Mouse (Mus musculus) lung, embryonic 14.5 days (tissue): ENCODE data around the gene Ngdn. TPM values are rescaled to one million over a fixed set of nuclear protein-coding genes. Genes with fewer than 3 reads are reported as not detected.
"Not testable (repeated sequence)": the region's sequence is repeated elsewhere in the genome, so short reads cannot be mapped to it uniquely, and the experiment has no call there.

Experiments
- ATAC-seq: fragments of 200-750 bp; cut with Nextera tagmentation; 2 replicates; pipeline ENCODE4 v1.8.0; 2017; ENCODE audit warnings: mild to moderate bottlenecking, moderate TSS enrichment, moderate library complexity; ENCODE audit not compliant: insufficient read depth
- DNase-seq: peaks from one replicate; pipeline ENCODE4 v3.0.0-alpha.2; 2015
- H3K27ac ChIP-seq: fragments of 300-500 bp; sonication (generic); 2 replicates; pipeline ENCODE4 v1.5.1; 2014; ENCODE audit warnings: low read depth, mild to moderate bottlenecking, moderate library complexity
- H3K27me3 ChIP-seq: fragments of 300-500 bp; sonication (generic); 2 replicates; pipeline ENCODE4 v1.6.1; 2014; ENCODE audit warnings: low read length, control low read depth; ENCODE audit not compliant: insufficient read depth
- H3K36me3 ChIP-seq: fragments of 300-500 bp; sonication (generic); 2 replicates; pipeline ENCODE4 v1.6.1; 2014; ENCODE audit warnings: control low read depth; ENCODE audit not compliant: insufficient read depth
- H3K4me1 ChIP-seq: fragments of 300-500 bp; sonication (generic); 2 replicates; pipeline ENCODE4 v1.6.1; 2014; ENCODE audit warnings: antibody characterized with exemption, control low read depth; ENCODE audit not compliant: insufficient read depth
- H3K4me2 ChIP-seq: fragments of 300-500 bp; sonication (generic); 2 replicates; pipeline ENCODE4 v1.6.1; 2014; ENCODE audit warnings: mild to moderate bottlenecking
- H3K4me3 ChIP-seq: fragments of 300-500 bp; sonication (generic); 2 replicates; pipeline ENCODE4 v1.5.1; 2014; ENCODE audit warnings: low read depth, low read length
- H3K9ac ChIP-seq: fragments of 300-500 bp; sonication (generic); 2 replicates; pipeline ENCODE4 v1.6.1; 2014
- H3K9me3 ChIP-seq: fragments of 300-500 bp; sonication (generic); 2 replicates; pipeline ENCODE4 v1.6.1; 2016; ENCODE audit warnings: low read depth, low read length, control low read depth
- CTCF ChIP-seq: IDR thresholded peaks from 2 replicates; pipeline ENCODE4 v1.5.1; 2016; ENCODE audit warnings: antibody characterized with exemption, low read depth
- WGBS: fragments of 180-500 bp; shearing (Covaris S2); extraction: QIAGEN DNeasy Blood & Tissue Kit; methylation state at CpG from one replicate; pipeline ENCODE4 v1.1.7; 2014; 5-methylcytosine and 5-hydroxymethylcytosine counted together
- polyA plus RNA-seq: library from polyadenylated mRNA; unstranded; fragments of >200 nt; fragmentation: Nextera tagmentation; extraction: Ambion mirVana; gene quantifications from 2 replicates; pipeline ENCODE4 v1.2.1, GENCODE M21; 2014

Gene Ngdn
- polyA plus RNA-seq, 1 experiment from 2014 or later = 81.6 TPM

DNA sequence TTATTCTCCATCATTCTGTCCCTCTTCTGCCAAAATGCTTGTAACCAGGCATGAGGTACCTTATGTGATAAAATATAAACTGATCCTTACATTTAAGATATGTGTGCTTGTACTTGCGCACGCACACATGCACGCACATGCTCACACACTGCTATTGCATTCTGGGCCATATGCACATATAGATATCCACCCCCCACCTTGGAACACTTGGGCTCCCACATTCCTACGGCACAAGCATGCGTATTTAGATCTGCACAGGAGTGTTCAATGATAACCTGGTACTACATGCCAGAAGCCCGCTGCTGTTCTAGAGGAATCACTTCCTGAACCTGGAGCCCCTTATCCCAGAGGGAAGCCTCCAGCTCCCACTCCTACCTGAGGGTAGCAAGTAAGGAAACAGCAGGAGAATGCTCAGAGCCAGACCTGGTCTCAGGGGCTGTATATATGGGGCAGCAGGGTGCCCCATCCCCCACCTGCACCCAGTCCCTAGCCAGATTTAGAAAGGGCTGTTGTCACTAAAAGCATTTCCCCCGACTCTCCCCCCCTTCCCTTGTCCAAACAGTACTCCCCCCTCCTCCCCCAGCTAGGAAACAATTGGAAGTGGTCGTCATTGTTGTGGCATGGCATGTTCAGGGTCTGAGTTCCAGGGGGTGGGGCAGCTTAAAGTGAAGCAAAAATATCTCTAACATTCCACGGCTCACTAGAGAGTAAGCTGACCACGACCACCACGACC is 21.0 kb upstream of the Ngdn start, which contains the start of gene Myh7:
Myh7 (minus strand) TSS at position 491 of the 733 bp plus-strand sequence.
- Histone ChIP-seq H3K4me1 (peaks cover 10% of the 10 kb centered on the region; the same call in 1 of the 2 replicates), H3K27ac (peak within 1 kb of the TSS; percentile 52; the same call in 1 of the 2 replicates), H3K9me3 (no peaks in the 10 kb centered on the region), H3K4me3 (no peak within 1 kb of the TSS), H3K27me3 (no peaks in the 10 kb centered on the region), H3K9ac (peak within 1 kb of the TSS; percentile 9; the same call in 1 of the 2 replicates), H3K36me3 (no peaks in the 10 kb centered on the region), H3K4me2 (peak within 1 kb of the TSS; percentile 18; the same call in 1 of the 2 replicates)
- 39% methylated on average over 11 of the region's 11 CpGs for WGBS
- no peak for TF ChIP-seq CTCF
- ATAC-seq (peak; percentile 35; the same call in 1 of the 2 replicates), DNase-seq (no peak)

DNA sequence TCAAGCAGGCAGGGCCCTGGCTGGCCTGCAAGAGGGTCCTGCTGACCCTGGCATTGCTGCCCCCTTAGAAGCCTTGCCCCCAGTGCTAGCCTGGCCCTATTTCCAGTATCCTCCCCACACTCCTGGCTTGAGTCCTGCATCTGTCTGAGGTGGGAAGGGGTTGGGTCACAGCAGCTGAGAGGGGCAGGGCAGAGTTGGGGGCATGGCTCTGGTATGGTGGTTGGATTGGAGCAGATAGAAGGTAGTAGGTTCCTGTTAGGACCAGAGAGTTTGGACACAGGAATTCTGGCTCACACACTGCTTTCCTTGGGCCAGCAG is 20.4 kb upstream of the Ngdn start:
- no peak overlapping the region for H3K4me3 ChIP-seq
- peak overlapping the region; percentile 9; the same call in 1 of the 2 replicates for H3K9ac ChIP-seq
- ATAC-seq = no peak
- no peak for TF ChIP-seq CTCF
- DNase-seq = no peak
- H3K4me2 ChIP-seq = no peak overlapping the region
- no peaks in the 10 kb centered on the region for H3K36me3 ChIP-seq
- no peaks in the 10 kb centered on the region for H3K9me3 ChIP-seq
- H3K4me1 ChIP-seq = peaks cover 10% of the 10 kb centered on the region; the same call in 1 of the 2 replicates
- peak overlapping the region; percentile 20; the same call in 1 of the 2 replicates for H3K27ac ChIP-seq
- no peaks in the 10 kb centered on the region for H3K27me3 ChIP-seq

DNA sequence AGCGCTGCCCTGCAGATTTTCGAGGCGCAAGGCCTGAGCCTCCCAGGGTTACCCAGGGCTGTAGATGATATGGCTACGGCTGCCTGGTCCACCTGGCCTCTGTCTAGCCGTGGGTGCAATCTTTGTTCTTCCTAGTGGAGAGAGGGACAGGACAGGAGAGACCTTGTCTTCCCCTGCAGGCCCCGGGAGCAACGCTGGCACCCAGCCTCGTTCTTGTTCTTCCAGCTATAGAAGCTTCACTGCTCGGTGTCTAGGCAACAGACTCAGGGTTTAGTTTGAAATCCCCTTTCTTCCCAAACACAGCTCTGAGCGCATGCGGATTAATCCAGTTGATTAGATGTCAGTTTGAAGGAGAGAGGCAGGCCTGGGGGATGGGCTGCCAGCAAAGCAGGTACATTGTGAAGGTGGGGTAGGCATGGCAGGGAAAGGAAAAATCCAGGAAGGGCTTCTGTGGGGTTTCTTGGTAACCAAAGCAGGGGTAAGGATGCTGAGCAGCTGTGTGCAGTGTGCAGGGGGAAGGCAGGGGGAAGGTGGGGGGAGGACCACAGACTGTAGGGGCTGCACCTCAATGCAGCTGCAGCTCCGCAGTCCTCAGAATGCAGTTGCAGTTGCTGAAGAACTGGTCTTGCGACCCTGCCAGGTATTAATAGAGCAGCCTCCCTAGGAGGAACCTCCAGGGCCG is 19.7 kb upstream of the Ngdn start:
- H3K27me3 ChIP-seq = no peaks in the 10 kb centered on the region
- ATAC-seq = no peak
- H3K4me2 ChIP-seq = no peak overlapping the region
- TF ChIP-seq CTCF = no peak
- no peak overlapping the region for H3K9ac ChIP-seq
- 45% methylated on average over 14 of the region's 14 CpGs for WGBS
- H3K36me3 ChIP-seq = no peaks in the 10 kb centered on the region
- DNase-seq = no peak
- H3K4me3 ChIP-seq = no peak overlapping the region
- no peaks in the 10 kb centered on the region for H3K9me3 ChIP-seq
- H3K27ac ChIP-seq = peak overlapping the region; percentile 20; the same call in 1 of the 2 replicates
- H3K4me1 ChIP-seq = peaks cover 10% of the 10 kb centered on the region; the same call in 1 of the 2 replicates

DNA sequence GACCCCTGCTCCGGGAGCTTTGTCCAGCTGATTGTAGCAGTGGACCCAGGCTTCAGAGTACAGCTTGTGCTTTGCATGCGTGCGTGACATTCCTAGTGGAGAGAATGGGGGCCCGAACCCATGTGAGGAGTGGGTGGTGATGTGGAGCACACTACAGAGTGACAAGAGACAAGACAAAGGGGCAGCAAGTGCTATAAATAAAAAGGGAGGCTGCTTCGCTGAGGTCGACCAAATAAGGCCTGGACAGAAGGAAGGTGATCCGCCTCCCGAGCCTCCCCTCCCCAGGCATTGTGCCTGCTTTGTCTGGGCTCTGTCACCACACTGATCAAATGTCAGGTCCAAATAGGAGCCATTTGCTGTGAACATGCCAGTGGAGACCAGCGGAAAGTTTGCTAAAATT is 18.5 kb upstream of the Ngdn start:
- 64% methylated on average over 9 of the region's 9 CpGs for WGBS
- ATAC-seq (no peak), DNase-seq (no peak)
- Histone ChIP-seq H3K27ac (peak overlapping the region; percentile 75; the same call in 1 of the 2 replicates), H3K4me1 (peaks cover 10% of the 10 kb centered on the region; the same call in 1 of the 2 replicates), H3K9ac (no peak overlapping the region; the same call in 1 of the 2 replicates), H3K27me3 (no peaks in the 10 kb centered on the region), H3K9me3 (no peaks in the 10 kb centered on the region), H3K4me3 (no peak overlapping the region), H3K36me3 (no peaks in the 10 kb centered on the region), H3K4me2 (no peak overlapping the region)
- TF ChIP-seq CTCF = no peak

DNA sequence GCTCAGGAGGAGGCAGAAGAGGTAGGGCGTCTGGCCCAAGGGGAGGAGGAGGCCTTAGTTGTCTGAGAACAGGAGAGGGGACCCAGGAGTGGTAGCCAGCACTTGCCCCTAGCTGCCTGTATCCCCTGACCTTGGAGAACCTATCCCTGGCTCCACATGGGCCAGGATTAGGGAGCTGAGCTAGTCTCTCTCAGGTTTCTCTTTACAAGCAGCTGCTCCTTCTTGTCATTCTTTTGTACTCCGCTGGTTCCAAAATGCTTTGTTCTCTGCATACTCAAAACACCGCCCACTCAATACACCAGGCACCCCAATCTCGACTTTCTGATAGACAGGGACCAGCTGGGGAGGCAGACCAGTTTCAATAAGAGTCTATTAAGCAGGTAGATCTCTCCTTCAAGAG is 18.0 kb upstream of the Ngdn start:
- H3K36me3 ChIP-seq = no peaks in the 10 kb centered on the region
- peak overlapping the region; percentile 75; the same call in 1 of the 2 replicates for H3K27ac ChIP-seq
- no peak for ATAC-seq
- no peak overlapping the region; the same call in 1 of the 2 replicates for H3K9ac ChIP-seq
- no peak overlapping the region for H3K4me2 ChIP-seq
- H3K4me1 ChIP-seq = peaks cover 14% of the 10 kb centered on the region; the same call in 1 of the 2 replicates
- no peaks in the 10 kb centered on the region for H3K9me3 ChIP-seq
- DNase-seq = no peak
- H3K27me3 ChIP-seq = no peaks in the 10 kb centered on the region
- WGBS = 53% methylated on average over 4 of the region's 4 CpGs
- no peak overlapping the region for H3K4me3 ChIP-seq
- TF ChIP-seq CTCF = no peak

DNA sequence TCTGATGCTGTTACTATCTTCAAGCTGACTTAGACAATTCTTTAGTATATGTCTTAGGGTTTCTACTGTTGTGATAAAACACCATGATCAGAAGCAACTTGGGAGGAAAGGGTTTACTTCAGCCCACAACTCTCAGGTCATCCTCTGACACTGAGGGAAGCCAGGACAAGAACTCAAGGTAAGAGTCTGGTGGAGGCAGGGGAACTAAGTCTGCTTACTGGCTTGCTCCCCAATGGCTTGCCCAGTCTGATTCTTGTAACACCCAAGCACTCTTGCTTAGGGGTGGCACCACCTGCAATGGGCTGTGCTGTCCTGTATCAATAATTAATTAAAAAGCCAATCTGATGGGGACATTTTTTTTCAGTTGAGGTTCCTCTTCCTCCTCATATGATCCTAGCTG is 16.6 kb upstream of the Ngdn start:
- ATAC-seq (no peak), DNase-seq (no peak)
- H3K4me3 ChIP-seq = no peak overlapping the region
- H3K27me3 ChIP-seq = no peaks in the 10 kb centered on the region
- no peak for TF ChIP-seq CTCF
- no peak overlapping the region for H3K4me2 ChIP-seq
- H3K27ac ChIP-seq = no peak overlapping the region
- H3K4me1 ChIP-seq = peaks cover 24% of the 10 kb centered on the region
- H3K9ac ChIP-seq = no peak overlapping the region
- no peaks in the 10 kb centered on the region for H3K36me3 ChIP-seq
- H3K9me3 ChIP-seq = no peaks in the 10 kb centered on the region

DNA sequence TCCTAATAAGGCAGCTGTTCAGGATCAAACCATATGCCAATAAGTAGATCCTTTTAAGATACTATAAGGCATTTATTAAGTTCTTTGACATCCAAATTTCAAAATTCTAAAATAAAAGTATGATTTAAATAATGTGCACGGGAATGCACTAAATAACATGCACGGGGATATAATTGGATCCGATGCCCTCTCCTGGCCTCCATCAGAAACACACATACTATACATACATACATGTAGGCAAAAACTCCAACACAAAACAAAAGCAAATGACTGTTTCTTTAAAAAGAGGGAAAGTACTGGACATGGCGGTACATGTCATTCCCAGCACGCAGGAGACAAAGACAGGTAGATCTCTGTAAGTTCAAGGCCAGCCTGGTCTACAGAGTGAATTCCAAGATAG is 15.4 kb upstream of the Ngdn start:
- H3K4me3 ChIP-seq, DNase-seq, H3K36me3 ChIP-seq, H3K4me2 ChIP-seq, H3K9me3 ChIP-seq, H3K9ac ChIP-seq, H3K27me3 ChIP-seq, H3K27ac ChIP-seq, ATAC-seq: not testable (repeated sequence)
- WGBS = 78% methylated on average over 5 of the region's 5 CpGs
- peaks cover 27% of the 10 kb centered on the region for H3K4me1 ChIP-seq
